Mouse (Mus musculus): Measurements from ENCODE around the gene Vpreb3. TPM values are rescaled to one million over a fixed set of nuclear protein-coding genes. Genes with fewer than 3 reads are reported as not detected.

The Vpreb3 gene
- polyA plus RNA-seq, 1 experiment from 2014 or later: 0.57 TPM

- Histone ChIP-seq H3K9ac (no peak overlapping the region), H3K4me3 (no peak overlapping the region), H3K9me3 (no peaks in the 10 kb centered on the region), H3K4me2 (no peak overlapping the region), H3K4me1 (replicated peaks) (peaks cover 14% of the 10 kb centered on the region), H3K27me3 (peaks cover 40% of the 10 kb centered on the region), H3K36me3 (no peaks in the 10 kb centered on the region), H3K27ac (no peak overlapping the region)
- 82% methylated on average over 22 of the region's 22 CpGs for WGBS
- ATAC-seq (ENCODE audit: low FRiP score): no peak
Observed at GRCm38 (mm10) chr10:75949053-75950045, 6.5 kb downstream of the Vpreb3 start.

GRCm38 (mm10) chr10:75950791-75951210 is 7.9 kb downstream of the Vpreb3 start:
- H3K36me3 ChIP-seq: no peaks in the 10 kb centered on the region
- peaks cover 11% of the 10 kb centered on the region for H3K4me1 ChIP-seq (replicated peaks)
- 1% methylated on average over 23 of the region's 23 CpGs for WGBS
- peak overlapping the region; percentile 69 for H3K9ac ChIP-seq
- H3K27ac ChIP-seq: no peak overlapping the region
- peak; percentile 68 for ATAC-seq (ENCODE audit: low FRiP score)
- peak overlapping the region; percentile 84 for H3K4me2 ChIP-seq
- H3K4me3 ChIP-seq: peak overlapping the region; percentile 42
- no peaks in the 10 kb centered on the region for H3K9me3 ChIP-seq
- peaks cover 40% of the 10 kb centered on the region for H3K27me3 ChIP-seq

GRCm38 (mm10) chr10:75951424-75952050 is 8.7 kb downstream of the Vpreb3 start:
- H3K27me3 ChIP-seq: peaks cover 40% of the 10 kb centered on the region
- WGBS: 5% methylated on average over 13 of the region's 13 CpGs
- peaks cover 11% of the 10 kb centered on the region for H3K4me1 ChIP-seq (replicated peaks)
- peak overlapping the region; percentile 84 for H3K4me2 ChIP-seq
- H3K4me3 ChIP-seq: peak overlapping the region; percentile 42
- H3K9ac ChIP-seq: peak overlapping the region; percentile 69
- no peak overlapping the region for H3K27ac ChIP-seq
- ATAC-seq (ENCODE audit: low FRiP score): peak; percentile 21; the same call in 1 of the 2 replicates
- no peaks in the 10 kb centered on the region for H3K9me3 ChIP-seq
- no peaks in the 10 kb centered on the region for H3K36me3 ChIP-seq

GRCm38 (mm10) chr10:75954381-75954811 is 11.5 kb downstream of the Vpreb3 start, which contains the start of gene Gm5134:
Gm5134 (plus strand) TSS chr10:75954514.
- no peaks in the 10 kb centered on the region for H3K9me3 ChIP-seq
- 37% methylated on average over 20 of the region's 20 CpGs for WGBS

GRCm38 (mm10) chr10:75973846-75974245 is 31.0 kb downstream of the Vpreb3 start:
- no peak for ATAC-seq (ENCODE audit: low FRiP score)
- Histone ChIP-seq H3K9me3 (no peaks in the 10 kb centered on the region), H3K27ac (no peak overlapping the region), H3K9ac (no peak overlapping the region), H3K4me3 (no peak overlapping the region), H3K36me3 (no peaks in the 10 kb centered on the region), H3K4me1 (replicated peaks) (no peaks in the 10 kb centered on the region), H3K27me3 (no peaks in the 10 kb centered on the region), H3K4me2 (no peak overlapping the region)
- 96% methylated on average over 10 of the region's 10 CpGs for WGBS

More at GRCm38 (mm10) chr10:75954381-75954811, 11.5 kb downstream of the Vpreb3 start, which contains the start of gene Gm5134:
- H3K4me3 ChIP-seq: peak within 1 kb of the TSS; percentile 18; the same call in 1 of the 2 replicates
- H3K4me1 ChIP-seq (replicated peaks): peaks cover 11% of the 10 kb centered on the region
- ATAC-seq (ENCODE audit: low FRiP score): no peak
- H3K27ac ChIP-seq: no peak within 1 kb of the TSS
- no peaks in the 10 kb centered on the region for H3K36me3 ChIP-seq
- peak within 1 kb of the TSS; percentile 35 for H3K9ac ChIP-seq
- H3K27me3 ChIP-seq: peaks cover 27% of the 10 kb centered on the region
- H3K4me2 ChIP-seq: peak within 1 kb of the TSS; percentile 43

GRCm38 (mm10) chr10:75975216-75975615 is 32.4 kb downstream of the Vpreb3 start:
- ATAC-seq (ENCODE audit: low FRiP score): no peak
- 77% methylated on average over 5 of the region's 5 CpGs for WGBS
- no peak overlapping the region for H3K4me2 ChIP-seq
- H3K4me3 ChIP-seq: no peak overlapping the region
- H3K27ac ChIP-seq: no peak overlapping the region
- H3K9me3 ChIP-seq: no peaks in the 10 kb centered on the region
- H3K27me3 ChIP-seq: no peaks in the 10 kb centered on the region
- no peaks in the 10 kb centered on the region for H3K36me3 ChIP-seq
- no peak overlapping the region for H3K9ac ChIP-seq
- no peaks in the 10 kb centered on the region for H3K4me1 ChIP-seq (replicated peaks)

GRCm38 (mm10) chr10:75978119-75978834 is 35.4 kb downstream of the Vpreb3 start:
- Histone ChIP-seq H3K4me3 (no peak overlapping the region), H3K4me2 (no peak overlapping the region), H3K9me3 (no peaks in the 10 kb centered on the region), H3K9ac (no peak overlapping the region), H3K4me1 (replicated peaks) (no peaks in the 10 kb centered on the region), H3K27ac (no peak overlapping the region), H3K36me3 (no peaks in the 10 kb centered on the region), H3K27me3 (no peaks in the 10 kb centered on the region)
- ATAC-seq (ENCODE audit: low FRiP score): no peak
- WGBS: 43% methylated on average over 10 of the region's 10 CpGs

- no peaks in the 10 kb centered on the region for H3K27me3 ChIP-seq
- no peaks in the 10 kb centered on the region for H3K36me3 ChIP-seq
- ATAC-seq (ENCODE audit: low FRiP score): no peak
- WGBS: 83% methylated on average over 5 of the region's 5 CpGs
- H3K9ac ChIP-seq: no peak overlapping the region
- H3K9me3 ChIP-seq: no peaks in the 10 kb centered on the region
- no peak overlapping the region for H3K4me2 ChIP-seq
- no peak overlapping the region for H3K27ac ChIP-seq
- H3K4me1 ChIP-seq (replicated peaks): no peaks in the 10 kb centered on the region
- H3K4me3 ChIP-seq: no peak overlapping the region
Observed at GRCm38 (mm10) chr10:75978835-75979157, 35.9 kb downstream of the Vpreb3 start.

- H3K4me3 ChIP-seq: no peak overlapping the region
- H3K4me2 ChIP-seq: no peak overlapping the region
- no peak overlapping the region for H3K27ac ChIP-seq
- no peaks in the 10 kb centered on the region for H3K4me1 ChIP-seq (replicated peaks)
- H3K9ac ChIP-seq: no peak overlapping the region
- H3K36me3 ChIP-seq: no peaks in the 10 kb centered on the region
- ATAC-seq (ENCODE audit: low FRiP score): no peak
- H3K9me3 ChIP-seq: no peaks in the 10 kb centered on the region
- H3K27me3 ChIP-seq: no peaks in the 10 kb centered on the region
- WGBS: 91% methylated on average over 3 of the region's 3 CpGs
Observed at GRCm38 (mm10) chr10:75979432-75979831, 36.6 kb downstream of the Vpreb3 start.

GRCm38 (mm10) chr10:75990430-75991042 is 47.7 kb downstream of the Vpreb3 start:
- no peak overlapping the region for H3K4me3 ChIP-seq
- no peak overlapping the region for H3K9ac ChIP-seq
- no peaks in the 10 kb centered on the region for H3K27me3 ChIP-seq
- H3K4me1 ChIP-seq (replicated peaks): no peaks in the 10 kb centered on the region
- no peaks in the 10 kb centered on the region for H3K36me3 ChIP-seq
- no peak overlapping the region for H3K27ac ChIP-seq
- H3K9me3 ChIP-seq: no peaks in the 10 kb centered on the region
- 77% methylated on average over 4 of the region's 4 CpGs for WGBS
- no peak overlapping the region for H3K4me2 ChIP-seq
- no peak for ATAC-seq (ENCODE audit: low FRiP score)

GRCm38 (mm10) chr10:75993616-75994240 is 50.9 kb downstream of the Vpreb3 start:
- Histone ChIP-seq H3K27me3 (no peaks in the 10 kb centered on the region), H3K4me2 (no peak overlapping the region), H3K4me1 (replicated peaks) (no peaks in the 10 kb centered on the region), H3K27ac (no peak overlapping the region), H3K36me3 (no peaks in the 10 kb centered on the region), H3K9me3 (no peaks in the 10 kb centered on the region), H3K4me3 (no peak overlapping the region), H3K9ac (no peak overlapping the region)
- 92% methylated on average over 15 of the region's 15 CpGs for WGBS
- no peak for ATAC-seq (ENCODE audit: low FRiP score)

Measured in hindbrain, embryonic 13.5 days (tissue).